Mouse (Mus musculus): ENCODE measurements around the gene Dnajc2.
A peak's percentile ranks its signal among the peaks of the same experiment; 100 is the strongest.

The Dnajc2 gene

GRCm38 (mm10) chr5:21785053-21785452, at the start of gene Dnajc2, which contains the start of gene Psmc2:
Gene Dnajc2, minus strand, starts transcription at chr5:21785251.
Gene Psmc2, plus strand, starts transcription at chr5:21785283.
- peak; percentile 93 for DNase-seq

DNA sequence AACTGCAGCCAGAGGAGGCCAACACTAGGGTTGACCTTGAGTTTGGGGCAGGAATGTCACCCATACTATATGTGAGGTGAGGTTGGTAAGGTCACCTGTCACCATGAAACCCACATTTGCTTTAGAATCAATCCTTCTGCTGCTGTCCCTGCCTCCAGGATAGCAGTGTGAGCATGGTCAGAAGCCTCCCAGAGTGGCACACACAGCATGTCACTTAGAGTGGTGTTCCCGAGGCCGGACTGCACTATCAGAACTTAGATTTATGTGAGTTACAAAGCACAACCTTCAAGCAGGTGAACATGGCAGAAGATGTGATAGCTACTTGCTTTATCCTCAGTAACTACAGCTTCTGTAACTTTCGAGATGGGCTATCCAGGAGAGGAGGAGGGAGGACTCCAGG, 46.7 kb upstream of the Dnajc2 start:
- DNase-seq = no peak

GRCm38 (mm10) chr5:21828855-21829254, 43.8 kb upstream of the Dnajc2 start:
- no peak for DNase-seq

GRCm38 (mm10) chr5:21827643-21828042, 42.6 kb upstream of the Dnajc2 start:
- no peak for DNase-seq

GRCm38 (mm10) chr5:21826370-21826769, 41.3 kb upstream of the Dnajc2 start:
- no peak for DNase-seq

DNA sequence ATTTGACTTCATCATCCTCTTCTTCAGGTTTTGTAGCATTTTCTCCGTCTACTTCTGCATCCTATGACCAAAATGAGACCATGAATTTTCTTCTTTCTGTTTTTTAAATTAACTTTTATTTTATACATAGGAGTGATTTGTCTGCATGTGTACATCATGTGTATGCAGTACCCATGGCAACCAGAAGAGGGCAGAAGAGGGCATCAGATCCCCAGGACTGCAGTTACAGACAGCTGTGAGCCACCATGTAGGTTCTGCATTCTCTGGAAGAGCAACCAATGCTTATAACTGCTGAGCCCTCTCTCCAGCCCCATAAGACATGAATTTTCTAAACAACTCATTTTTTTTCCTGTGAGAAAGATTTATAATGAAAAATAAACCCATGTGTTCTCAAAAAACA, 28.9 kb upstream of the Dnajc2 start:
- peak; percentile 35 for DNase-seq

GRCm38 (mm10) chr5:21810924-21811323, 25.9 kb upstream of the Dnajc2 start:
- DNase-seq = no peak

DNA sequence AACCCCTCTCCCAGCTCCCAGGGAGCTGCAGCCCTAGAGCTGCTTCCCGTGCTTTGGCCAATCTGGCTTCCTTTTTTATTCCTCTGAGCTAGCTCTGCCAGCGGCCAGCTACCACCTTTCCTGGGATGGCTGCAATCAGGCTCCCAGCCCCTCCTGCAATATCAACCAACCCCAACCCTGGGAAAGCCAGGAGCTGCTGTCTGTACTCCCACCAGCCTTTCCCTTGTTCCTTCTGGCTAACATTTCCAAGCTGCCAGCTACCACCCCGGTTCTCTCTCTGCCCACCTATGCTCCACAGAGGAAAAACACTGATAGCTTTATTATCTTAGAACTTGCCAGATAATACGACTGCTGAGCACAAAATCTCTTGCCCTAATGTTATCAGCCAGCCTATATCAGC, 19.8 kb upstream of the Dnajc2 start:
- DNase-seq = no peak

GRCm38 (mm10) chr5:21803691-21804188, 18.7 kb upstream of the Dnajc2 start:
- DNase-seq = no peak

GRCm38 (mm10) chr5:21802907-21803306, 17.9 kb upstream of the Dnajc2 start:
- DNase-seq = no peak

DNA sequence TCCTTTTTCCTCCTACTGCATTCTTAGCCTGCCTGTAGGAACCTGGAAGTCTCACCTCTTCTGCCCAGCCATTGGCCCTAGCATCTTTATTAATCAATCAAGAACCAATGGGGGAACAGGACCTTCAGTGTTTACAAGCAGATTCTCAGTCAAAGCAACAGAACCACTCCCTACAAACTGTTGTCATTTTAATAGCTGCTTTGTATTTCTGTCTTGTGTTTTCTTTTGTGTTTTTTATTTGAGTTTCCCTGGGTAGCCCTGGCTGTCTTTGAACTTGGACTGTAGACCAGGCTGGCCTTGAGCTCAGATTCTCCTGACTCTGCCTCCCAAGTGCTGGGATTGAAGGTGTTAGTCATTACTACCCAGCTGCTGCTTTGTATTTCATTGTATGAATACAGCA, 7.1 kb upstream of the Dnajc2 start:
- DNase-seq = no peak

GRCm38 (mm10) chr5:21789061-21789460, 4.0 kb upstream of the Dnajc2 start:
- no peak for DNase-seq

- DNase-seq = no peak
Measured at GRCm38 (mm10) chr5:21787186-21788105, 2.4 kb upstream of the Dnajc2 start.

GRCm38 (mm10) chr5:21786258-21787185, 1.5 kb upstream of the Dnajc2 start:
- DNase-seq = peak; percentile 93

- no peak for DNase-seq
Measured at GRCm38 (mm10) chr5:21785776-21786175, 725 bp upstream of the Dnajc2 start.

DNA sequence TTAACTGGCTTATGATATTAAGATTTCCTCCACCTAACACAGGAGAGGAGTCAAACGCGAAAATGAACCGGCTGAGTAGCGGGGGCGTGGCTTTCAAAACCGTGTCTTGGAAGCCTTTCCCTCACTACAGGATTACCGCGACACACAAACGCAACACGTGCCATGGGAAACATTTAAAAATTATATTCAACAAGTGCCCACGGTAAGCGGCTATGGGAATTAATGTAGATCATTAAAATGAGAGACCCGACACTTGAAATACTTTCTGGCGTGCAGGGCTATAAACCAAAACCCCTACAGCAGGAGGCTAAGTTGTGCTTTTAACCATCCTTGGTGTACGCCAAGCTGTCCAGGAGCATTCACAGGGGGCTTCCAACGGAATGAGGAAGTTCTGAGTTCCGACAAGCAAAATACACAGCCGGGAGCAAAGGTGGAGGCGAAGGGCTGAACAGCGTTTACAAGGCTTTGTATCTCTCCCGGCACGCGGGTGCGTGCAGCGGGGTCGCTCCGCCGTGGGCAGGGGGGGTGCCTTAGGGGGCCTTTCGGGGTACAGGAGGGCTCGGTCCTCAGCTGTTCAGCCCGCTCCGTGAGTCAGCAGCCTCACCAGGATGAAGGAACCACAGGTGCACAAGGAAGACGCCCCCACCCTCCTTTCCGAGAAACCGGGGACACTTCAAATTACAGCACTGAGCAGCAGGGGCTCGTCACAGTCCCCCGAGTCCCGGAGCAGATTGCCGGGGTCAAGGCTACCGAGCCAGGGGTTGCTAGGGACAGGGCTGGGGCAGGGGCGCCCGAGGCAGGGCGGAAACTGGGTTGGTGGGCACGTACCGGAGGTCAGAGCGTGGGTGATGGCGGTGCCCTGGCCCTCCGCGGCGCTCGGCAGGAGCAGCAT, 644 bp downstream of the Dnajc2 start:
- DNase-seq = peak; percentile 31

DNA sequence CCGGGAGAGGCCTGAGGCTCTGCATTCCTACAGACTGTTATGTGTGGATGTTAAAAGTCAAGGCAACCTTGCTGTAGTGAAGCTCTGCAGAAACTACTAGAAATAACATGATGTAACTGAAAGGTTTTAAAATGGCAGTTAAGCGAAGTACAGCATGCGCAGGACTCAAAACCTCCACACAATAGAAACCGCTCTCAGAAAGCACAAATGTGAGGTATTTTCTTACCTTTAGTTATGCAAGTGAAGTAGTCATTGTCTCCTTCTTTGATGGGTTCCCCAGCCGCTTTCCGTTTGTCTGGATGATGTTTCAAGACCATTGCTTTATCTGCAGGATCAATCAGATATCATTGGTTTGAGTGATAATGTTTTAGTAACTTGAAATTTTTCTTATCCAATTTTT, 8.6 kb downstream of the Dnajc2 start:
- no peak for DNase-seq

DNA sequence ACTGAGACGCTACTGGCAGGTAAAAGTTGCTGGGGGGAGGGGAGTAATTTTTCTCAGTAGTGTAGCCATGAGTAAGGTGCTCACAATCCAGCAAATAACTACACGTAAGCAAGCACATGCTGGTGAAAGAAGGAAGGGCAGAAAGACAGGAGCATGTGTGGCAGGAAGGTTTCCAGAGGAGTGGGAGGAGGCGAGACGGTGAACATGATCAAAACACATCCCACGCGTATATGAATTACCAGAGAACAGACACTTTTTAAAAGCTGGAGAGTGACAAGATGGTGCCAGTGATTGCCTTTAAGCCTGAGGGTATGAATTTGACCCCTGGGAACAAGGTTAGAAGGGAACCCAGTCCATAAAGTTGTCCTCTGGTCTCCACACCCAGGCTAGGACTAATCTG, 15.2 kb downstream of the Dnajc2 start:
- no peak for DNase-seq

GRCm38 (mm10) chr5:21768506-21768905, 16.5 kb downstream of the Dnajc2 start:
- DNase-seq = no peak

DNA sequence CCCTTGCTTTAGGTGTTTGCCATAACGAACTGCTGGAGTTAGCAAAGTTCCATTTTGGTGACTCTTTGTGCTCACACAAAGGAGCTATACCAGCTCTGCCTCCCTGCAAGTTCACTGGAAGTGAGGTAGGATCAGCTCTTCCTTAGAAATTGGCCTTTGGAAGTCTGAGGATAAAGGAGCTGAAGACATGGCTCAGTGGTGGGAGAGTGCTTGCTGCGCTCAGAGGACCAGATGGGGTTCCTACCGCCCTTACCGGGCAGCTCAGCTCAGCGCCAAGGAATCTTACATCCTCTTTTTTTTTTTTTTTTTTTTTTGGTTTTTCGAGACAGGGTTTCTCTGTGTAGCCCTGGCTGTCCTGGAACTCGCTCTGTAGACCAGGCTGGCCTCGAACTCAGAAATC, 39.1 kb downstream of the Dnajc2 start:
- no peak for DNase-seq

DNA sequence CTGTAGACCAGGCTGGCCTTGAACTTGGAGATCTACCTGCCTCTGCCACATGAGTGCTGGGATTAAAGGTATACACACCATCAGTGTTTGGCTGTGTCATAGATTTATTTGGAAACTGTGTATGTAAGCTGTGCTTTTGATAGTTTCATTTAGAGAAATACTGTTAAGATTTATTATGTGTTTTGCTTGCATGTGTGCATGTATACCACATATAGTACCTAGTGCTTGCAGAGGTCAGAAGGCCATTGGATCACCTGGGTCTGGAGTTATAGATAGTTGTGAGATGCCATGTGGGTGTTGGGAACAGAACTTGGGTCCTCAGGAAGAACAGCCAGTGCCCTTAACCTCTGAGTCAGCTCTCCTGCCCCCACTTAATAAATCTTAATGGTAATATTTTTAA, 40.4 kb downstream of the Dnajc2 start:
- DNase-seq = no peak

- no peak for DNase-seq
Measured at GRCm38 (mm10) chr5:21743606-21744005, 41.4 kb downstream of the Dnajc2 start.

All from kidney, adult 9 months (tissue).